Mouse (Mus musculus): ENCODE measurements at regions not wholly inside any gene's neighbourhood (a gene's known extent, or its start where the extent isn't known, plus 50 kb on each side); places are given as distances from the start of the nearest gene placed in this dataset.

DNA sequence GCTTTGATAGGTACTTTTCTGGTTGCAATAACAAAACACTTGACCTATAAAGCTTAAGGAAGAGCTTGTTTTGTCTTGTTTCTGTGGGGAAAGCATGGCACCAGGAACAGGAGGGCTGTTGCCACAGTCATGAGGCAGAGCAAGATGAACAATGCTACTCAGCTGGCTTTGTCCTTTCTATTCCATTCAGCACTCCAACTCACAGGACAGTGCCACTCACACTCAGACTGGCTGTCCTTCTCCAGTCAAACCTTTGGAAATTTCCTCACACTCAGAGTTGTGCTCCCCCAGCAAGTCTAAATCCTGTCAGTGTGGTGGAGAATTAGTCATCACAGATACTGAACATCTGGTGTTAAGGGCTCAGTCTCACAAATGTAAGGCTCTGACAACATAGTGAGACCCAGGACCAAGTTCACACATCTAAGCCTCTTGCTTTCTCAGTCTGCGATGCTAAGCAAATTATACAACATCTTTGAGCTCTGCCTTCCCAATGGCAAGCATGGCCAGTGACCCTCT lies 183.0 kb upstream of the Tmtc1 start:
- no peak overlapping the region for H3K27ac ChIP-seq
- H3K4me1 ChIP-seq (replicated peaks): no peaks in the 10 kb centered on the region
- H3K4me2 ChIP-seq: no peak overlapping the region
- H3K4me3 ChIP-seq: no peak overlapping the region
- H3K27me3 ChIP-seq: no peaks in the 10 kb centered on the region
- H3K36me3 ChIP-seq: no peaks in the 10 kb centered on the region
- 82% methylated on average over 1 of the region's 1 CpGs for WGBS
- H3K9me3 ChIP-seq (replicated peaks): no peaks in the 10 kb centered on the region
- H3K9ac ChIP-seq: no peak overlapping the region
- no peak for ATAC-seq (replicated peaks; ENCODE audit: insufficient number of reproducible peaks, insufficient read depth, low FRiP score, low read depth)

DNA sequence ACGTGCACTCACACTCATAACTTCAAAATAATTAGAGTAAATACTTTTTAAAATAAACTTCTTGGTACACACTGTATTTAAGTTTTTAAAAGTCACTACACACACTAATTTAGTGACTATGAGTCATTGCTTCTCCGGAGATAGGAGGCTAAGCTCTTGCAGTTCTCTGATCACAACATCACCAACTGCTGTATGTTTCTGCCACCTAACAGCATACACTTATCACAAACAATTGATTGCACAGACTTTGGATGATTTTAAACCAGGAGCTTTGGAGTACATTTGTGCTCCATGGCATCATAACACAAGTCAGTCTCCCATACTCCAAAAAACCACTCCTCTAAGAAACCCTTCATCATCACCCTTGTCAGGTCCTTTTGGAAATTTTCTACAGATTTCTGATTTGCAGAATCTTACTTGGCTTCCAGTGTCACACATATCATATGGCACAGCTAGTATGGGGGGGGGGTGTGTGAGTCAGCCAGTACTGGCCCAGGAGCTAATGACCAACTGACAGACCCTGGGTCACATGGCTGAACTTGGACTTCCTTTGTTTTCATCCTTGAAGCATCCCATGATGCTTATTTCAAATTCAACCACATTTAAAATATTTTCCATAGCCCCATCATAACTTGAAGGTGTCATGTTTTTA lies 179.1 kb upstream of the Tmtc1 start:
- Histone ChIP-seq H3K27me3 (no peaks in the 10 kb centered on the region), H3K9ac (no peak overlapping the region)
- ATAC-seq (replicated peaks; ENCODE audit: insufficient number of reproducible peaks, insufficient read depth, low FRiP score, low read depth): no peak

DNA sequence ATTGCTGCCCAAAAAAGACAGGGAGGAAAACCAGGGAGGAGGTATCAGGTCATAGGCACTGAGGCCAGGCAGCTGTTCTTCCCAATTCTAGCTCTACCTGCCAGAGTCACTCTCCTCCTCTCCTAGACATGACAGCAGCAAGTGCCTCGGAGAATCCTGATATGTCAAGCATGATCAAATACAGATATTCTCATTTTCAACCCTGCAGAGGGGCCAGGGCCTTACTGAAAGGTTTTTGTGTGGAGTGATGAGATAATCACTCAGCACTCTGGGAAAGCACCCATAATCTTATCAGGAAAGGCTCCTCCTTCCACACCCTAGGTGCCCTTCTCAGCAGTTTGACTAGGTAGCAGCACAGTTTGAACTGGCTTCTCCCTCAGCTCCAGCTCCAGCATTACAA lies 175.8 kb upstream of the Tmtc1 start:
- no peak overlapping the region for H3K9ac ChIP-seq
- no peak for ATAC-seq (replicated peaks; ENCODE audit: insufficient number of reproducible peaks, insufficient read depth, low FRiP score, low read depth)
- no peak overlapping the region for H3K27ac ChIP-seq

More for the DNA sequence above, 179.1 kb upstream of the Tmtc1 start:
- H3K9me3 ChIP-seq (replicated peaks): no peaks in the 10 kb centered on the region
- H3K4me1 ChIP-seq (replicated peaks): peaks cover 6% of the 10 kb centered on the region; the same call in 1 of the 2 replicates
- no peak overlapping the region for H3K4me2 ChIP-seq
- WGBS: 69% methylated on average over 2 of the region's 2 CpGs
- H3K36me3 ChIP-seq: no peaks in the 10 kb centered on the region
- no peak overlapping the region for H3K4me3 ChIP-seq
- no peak overlapping the region for H3K27ac ChIP-seq

DNA sequence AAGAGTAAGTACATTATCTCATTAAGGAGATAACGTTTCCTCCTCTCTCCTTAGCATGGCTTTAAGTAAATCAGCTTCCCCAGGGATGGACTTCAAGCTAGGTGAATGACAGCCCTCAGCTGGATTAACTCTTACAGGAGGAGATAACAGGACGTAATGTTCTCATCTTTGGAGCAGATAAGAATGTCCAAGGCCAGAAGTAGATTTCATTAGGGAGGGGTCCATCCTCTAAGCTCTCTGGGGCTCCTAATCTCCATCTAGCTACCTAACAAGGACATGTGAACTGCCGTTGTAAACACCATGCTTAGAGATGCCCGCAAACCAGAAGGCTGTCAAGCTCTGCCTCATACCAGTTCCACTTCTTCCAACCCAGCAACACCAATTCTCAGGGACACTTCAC lies 171.7 kb upstream of the Tmtc1 start:
- Histone ChIP-seq H3K27ac (no peak overlapping the region), H3K4me2 (0 out of 2 replicates have a peak overlapping the region, but pooled peaks have one; percentile 16), H3K36me3 (no peaks in the 10 kb centered on the region), H3K9me3 (replicated peaks) (no peaks in the 10 kb centered on the region), H3K4me3 (no peak overlapping the region), H3K27me3 (no peaks in the 10 kb centered on the region), H3K9ac (no peak overlapping the region), H3K4me1 (replicated peaks) (peaks cover 13% of the 10 kb centered on the region)
- no peak; the same call in 1 of the 2 replicates for ATAC-seq (replicated peaks; ENCODE audit: insufficient number of reproducible peaks, insufficient read depth, low FRiP score, low read depth)
- 16% methylated on average over 4 of the region's 4 CpGs for WGBS

More for the DNA sequence above, 175.8 kb upstream of the Tmtc1 start:
- H3K4me2 ChIP-seq: no peak overlapping the region
- 20% methylated on average over 1 of the region's 1 CpGs for WGBS
- no peaks in the 10 kb centered on the region for H3K9me3 ChIP-seq (replicated peaks)
- H3K36me3 ChIP-seq: no peaks in the 10 kb centered on the region
- peaks cover 13% of the 10 kb centered on the region for H3K4me1 ChIP-seq (replicated peaks)
- no peaks in the 10 kb centered on the region for H3K27me3 ChIP-seq
- H3K4me3 ChIP-seq: no peak overlapping the region

DNA sequence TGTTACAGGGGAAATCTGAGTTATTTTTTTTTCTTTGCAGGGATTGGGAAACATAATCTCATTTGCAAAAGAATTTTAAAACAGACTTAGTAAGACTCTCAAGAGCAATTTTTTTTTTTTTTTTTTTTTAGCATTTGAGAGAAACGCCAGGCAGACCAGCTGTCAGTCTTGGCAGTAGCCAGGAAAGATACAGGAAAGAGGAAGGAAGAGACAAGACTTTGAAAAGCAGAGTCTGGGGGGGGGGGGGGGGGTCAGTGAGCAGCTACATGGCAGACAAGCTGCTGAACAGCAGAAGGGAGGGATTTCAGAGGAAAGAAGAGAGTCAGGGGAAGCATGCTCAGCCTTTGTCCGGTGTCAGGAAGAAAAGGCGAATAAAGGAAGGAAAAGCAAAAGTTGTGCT lies 171.3 kb upstream of the Tmtc1 start:
- Histone ChIP-seq H3K27ac (no peak overlapping the region), H3K36me3 (no peaks in the 10 kb centered on the region), H3K4me3 (no peak overlapping the region), H3K4me1 (replicated peaks) (peaks cover 13% of the 10 kb centered on the region), H3K9me3 (replicated peaks) (no peaks in the 10 kb centered on the region), H3K27me3 (no peaks in the 10 kb centered on the region), H3K9ac (no peak overlapping the region), H3K4me2 (0 out of 2 replicates have a peak overlapping the region, but pooled peaks have one; percentile 16)
- WGBS: 19% methylated on average over 3 of the region's 3 CpGs
- no peak for ATAC-seq (replicated peaks; ENCODE audit: insufficient number of reproducible peaks, insufficient read depth, low FRiP score, low read depth)

DNA sequence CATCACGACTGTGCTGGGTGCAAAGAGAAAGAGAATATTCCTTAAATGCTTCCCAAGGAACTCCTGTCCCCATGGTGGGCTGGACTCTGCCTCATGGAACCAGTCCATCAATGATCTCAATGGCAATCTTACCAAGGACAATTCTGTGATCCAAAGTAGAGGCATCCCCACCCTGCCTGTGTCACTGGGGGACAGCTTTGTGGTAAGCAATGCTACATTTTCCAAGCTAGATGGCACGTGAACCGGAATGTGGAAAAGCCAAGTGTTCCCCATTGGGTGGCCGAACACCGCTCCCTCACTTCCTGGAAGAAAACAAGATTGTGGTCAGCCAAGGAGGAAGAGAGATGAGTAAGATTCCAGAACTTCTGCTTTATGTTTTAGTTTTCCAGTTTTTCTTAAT lies 164.7 kb upstream of the Tmtc1 start:
- Histone ChIP-seq H3K36me3 (no peaks in the 10 kb centered on the region), H3K27ac (no peak overlapping the region), H3K4me1 (replicated peaks) (no peaks in the 10 kb centered on the region), H3K4me3 (no peak overlapping the region), H3K4me2 (no peak overlapping the region), H3K9me3 (replicated peaks) (no peaks in the 10 kb centered on the region), H3K27me3 (no peaks in the 10 kb centered on the region), H3K9ac (no peak overlapping the region)
- WGBS: 86% methylated on average over 5 of the region's 5 CpGs
- no peak for ATAC-seq (replicated peaks; ENCODE audit: insufficient number of reproducible peaks, insufficient read depth, low FRiP score, low read depth)

DNA sequence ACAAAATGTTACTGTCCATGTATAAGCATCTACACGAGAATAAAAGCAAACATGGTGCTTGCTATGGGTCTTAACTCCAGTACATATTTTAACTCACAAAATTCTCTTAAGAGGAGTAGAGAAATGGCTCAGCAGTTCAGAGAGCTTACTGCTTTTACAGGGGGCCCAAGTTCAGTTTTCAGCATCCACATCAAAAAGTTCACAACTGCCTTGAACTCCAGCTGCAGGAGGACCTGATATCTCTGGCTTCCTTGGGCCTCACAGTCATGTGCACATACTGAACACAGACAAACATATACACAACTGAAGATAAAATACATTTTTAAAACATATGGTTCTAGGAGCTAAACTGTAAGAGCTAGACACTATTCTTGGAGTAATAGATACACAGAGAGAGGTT lies 161.0 kb upstream of the Tmtc1 start:
- Histone ChIP-seq H3K4me3 (no peak overlapping the region), H3K27ac (no peak overlapping the region), H3K36me3 (no peaks in the 10 kb centered on the region), H3K9me3 (replicated peaks) (no peaks in the 10 kb centered on the region), H3K4me1 (replicated peaks) (no peaks in the 10 kb centered on the region), H3K4me2 (no peak overlapping the region), H3K9ac (no peak overlapping the region), H3K27me3 (no peaks in the 10 kb centered on the region)
- no peak for ATAC-seq (replicated peaks; ENCODE audit: insufficient number of reproducible peaks, insufficient read depth, low FRiP score, low read depth)
- WGBS: 73% methylated on average over 1 of the region's 1 CpGs

DNA sequence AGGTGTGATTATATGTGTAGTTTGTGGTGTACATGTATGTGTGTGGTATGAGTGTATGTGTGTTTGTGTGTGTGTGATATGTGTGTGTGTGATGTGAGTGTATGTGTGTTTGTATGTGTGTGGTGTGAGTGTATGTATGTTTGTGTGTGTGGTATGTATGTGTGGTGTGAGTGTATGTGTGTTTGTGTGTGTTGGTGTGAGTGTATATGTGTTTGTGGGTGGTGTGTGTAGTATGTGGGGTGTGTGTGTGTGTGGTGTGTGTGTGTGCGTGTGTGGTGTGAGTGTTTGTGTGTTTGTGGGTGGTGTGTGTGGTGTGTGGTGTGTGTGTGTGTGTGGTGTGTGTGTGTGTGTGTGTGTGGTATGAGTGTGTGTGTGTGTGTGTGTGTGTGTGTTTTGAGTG lies 160.6 kb upstream of the Tmtc1 start:
- Histone ChIP-seq H3K4me2 (no peak overlapping the region), H3K27me3 (no peaks in the 10 kb centered on the region), H3K4me1 (replicated peaks) (no peaks in the 10 kb centered on the region), H3K9me3 (replicated peaks) (no peaks in the 10 kb centered on the region), H3K27ac (no peak overlapping the region), H3K9ac (no peak overlapping the region), H3K4me3 (no peak overlapping the region), H3K36me3 (no peaks in the 10 kb centered on the region)
- no peak for ATAC-seq (replicated peaks; ENCODE audit: insufficient number of reproducible peaks, insufficient read depth, low FRiP score, low read depth)
- WGBS: 0% methylated on average over 1 of the region's 1 CpGs

DNA sequence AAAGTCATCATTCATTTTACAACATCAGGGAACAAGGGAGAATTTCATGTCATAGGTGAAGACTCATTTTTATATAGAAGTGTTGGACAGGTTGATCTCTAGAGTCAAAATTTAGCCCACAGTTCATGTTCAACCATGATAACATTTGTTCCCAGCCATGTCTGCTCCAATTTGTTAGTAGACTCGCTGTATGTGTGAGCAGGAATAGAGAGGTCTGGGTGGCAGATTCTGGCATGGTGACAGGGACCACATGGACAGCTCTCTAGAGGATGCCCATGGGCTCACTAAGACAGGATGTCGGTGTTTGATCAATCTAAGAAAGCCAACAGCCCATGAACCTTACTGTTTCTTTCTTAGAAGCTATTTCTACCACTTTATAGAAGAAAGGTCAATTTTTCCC lies 159.7 kb upstream of the Tmtc1 start:
- WGBS: 79% methylated on average over 2 of the region's 2 CpGs
- ATAC-seq (replicated peaks; ENCODE audit: insufficient number of reproducible peaks, insufficient read depth, low FRiP score, low read depth): no peak

DNA sequence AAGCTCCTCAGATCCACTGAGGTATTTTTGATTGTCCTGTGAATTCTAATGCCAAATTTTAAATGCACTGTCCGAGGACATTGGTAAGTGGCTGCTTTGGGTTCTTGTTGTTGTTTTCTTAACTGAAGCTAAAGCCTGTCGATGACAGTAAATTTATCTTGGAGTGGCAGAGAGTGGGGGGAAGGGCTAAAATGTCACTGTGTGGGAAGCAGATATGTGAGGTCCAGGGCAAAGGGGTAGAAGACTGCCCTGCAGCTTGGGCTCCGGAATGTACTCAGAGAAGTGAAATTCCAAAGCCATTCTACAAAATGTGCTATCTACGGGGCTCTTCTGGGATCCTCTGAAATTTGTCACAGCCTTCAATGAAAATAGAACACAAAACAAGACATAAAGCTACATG lies 159.3 kb upstream of the Tmtc1 start:
- Histone ChIP-seq H3K4me3 (no peak overlapping the region), H3K36me3 (no peaks in the 10 kb centered on the region), H3K27me3 (no peaks in the 10 kb centered on the region), H3K4me1 (replicated peaks) (peaks cover 6% of the 10 kb centered on the region; the same call in 1 of the 2 replicates), H3K4me2 (no peak overlapping the region), H3K9ac (no peak overlapping the region), H3K27ac (no peak overlapping the region), H3K9me3 (replicated peaks) (no peaks in the 10 kb centered on the region)
- no peak for ATAC-seq (replicated peaks; ENCODE audit: insufficient number of reproducible peaks, insufficient read depth, low FRiP score, low read depth)
- WGBS: 33% methylated on average over 4 of the region's 4 CpGs

More for the DNA sequence above, 159.7 kb upstream of the Tmtc1 start:
- Histone ChIP-seq H3K4me2 (no peak overlapping the region), H3K4me3 (no peak overlapping the region), H3K27ac (no peak overlapping the region), H3K36me3 (no peaks in the 10 kb centered on the region), H3K9ac (no peak overlapping the region), H3K9me3 (replicated peaks) (no peaks in the 10 kb centered on the region), H3K4me1 (replicated peaks) (peaks cover 3% of the 10 kb centered on the region; the same call in 1 of the 2 replicates), H3K27me3 (no peaks in the 10 kb centered on the region)

DNA sequence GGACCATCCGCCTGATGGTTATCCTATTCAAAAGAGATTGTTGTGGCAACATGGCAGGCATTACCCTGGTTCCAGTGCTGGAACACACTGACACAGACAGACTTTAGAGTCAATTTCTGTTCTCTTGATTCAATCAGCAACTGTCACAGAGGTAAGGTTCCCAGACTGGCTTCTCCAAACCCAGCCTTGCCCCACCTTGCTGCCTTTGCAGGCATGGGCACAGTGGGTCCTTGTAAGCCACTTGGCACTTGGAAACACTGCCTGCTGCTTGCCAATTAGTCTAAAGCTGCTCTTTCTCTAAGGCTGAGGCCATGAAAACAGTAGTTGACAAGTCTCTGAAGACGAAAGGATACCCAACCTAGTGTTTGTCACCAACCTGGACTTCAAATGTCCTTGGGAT lies 158.7 kb upstream of the Tmtc1 start:
- 79% methylated on average over 2 of the region's 2 CpGs for WGBS

DNA sequence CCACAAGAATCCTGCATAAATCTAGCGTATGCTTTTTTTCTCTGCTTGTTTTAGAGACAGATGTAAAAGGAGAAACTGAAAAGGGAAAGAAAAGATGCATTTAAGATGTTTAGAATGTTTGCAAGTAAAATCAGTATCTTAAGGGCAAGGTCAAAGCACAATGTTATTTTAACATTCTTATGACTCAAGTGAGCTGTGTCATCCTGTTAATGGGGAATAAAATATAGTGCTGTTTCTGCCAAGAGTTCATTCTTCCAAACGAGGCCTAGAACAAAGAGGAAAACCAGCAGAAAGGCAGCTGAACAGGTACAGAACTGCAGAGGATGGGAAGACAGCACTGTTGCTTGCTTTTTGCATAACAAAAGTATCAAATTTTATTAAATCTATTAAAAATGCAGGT lies 156.7 kb upstream of the Tmtc1 start:
- H3K4me1 ChIP-seq (replicated peaks): peaks cover 6% of the 10 kb centered on the region; the same call in 1 of the 2 replicates
- H3K27ac ChIP-seq: no peak overlapping the region
- no peaks in the 10 kb centered on the region for H3K36me3 ChIP-seq
- no peak for ATAC-seq (replicated peaks; ENCODE audit: insufficient number of reproducible peaks, insufficient read depth, low FRiP score, low read depth)
- H3K4me3 ChIP-seq: no peak overlapping the region
- H3K4me2 ChIP-seq: no peak overlapping the region
- H3K27me3 ChIP-seq: no peaks in the 10 kb centered on the region
- H3K9ac ChIP-seq: no peak overlapping the region
- no peaks in the 10 kb centered on the region for H3K9me3 ChIP-seq (replicated peaks)
- WGBS: 64% methylated on average over 2 of the region's 2 CpGs

More for the DNA sequence above, 158.7 kb upstream of the Tmtc1 start:
- Histone ChIP-seq H3K36me3 (no peaks in the 10 kb centered on the region), H3K27ac (no peak overlapping the region), H3K4me2 (no peak overlapping the region), H3K9ac (no peak overlapping the region), H3K9me3 (replicated peaks) (no peaks in the 10 kb centered on the region), H3K4me1 (replicated peaks) (peaks cover 6% of the 10 kb centered on the region; the same call in 1 of the 2 replicates), H3K27me3 (no peaks in the 10 kb centered on the region), H3K4me3 (no peak overlapping the region)
- no peak for ATAC-seq (replicated peaks; ENCODE audit: insufficient number of reproducible peaks, insufficient read depth, low FRiP score, low read depth)

Data from heart, embryonic 15.5 days (tissue).